Mouse (Mus musculus) lung, embryonic 15.5 days (tissue): ENCODE results near the gene Sae1. TPM values are rescaled to one million over a fixed set of nuclear protein-coding genes. Genes with fewer than 3 reads are reported as not detected.
A peak's percentile ranks its signal among the peaks of the same experiment; 100 is the strongest.

ENCODE experiments used
- ATAC-seq: fragments of 200-750 bp; cut with Nextera tagmentation; 2 replicates; pipeline ENCODE4 v1.8.0; 2017; ENCODE audit warnings: moderate number of reproducible peaks, borderline replicate concordance; ENCODE audit not compliant: low FRiP score, low TSS enrichment; ENCODE audit errors: extremely low read depth
- H3K27ac ChIP-seq: fragments of 300-500 bp; sonication (generic); 2 replicates; pipeline ENCODE4 v1.5.1; 2015; ENCODE audit warnings: moderate library complexity, mild to moderate bottlenecking, inconsistent platforms
- H3K27me3 ChIP-seq: fragments of 300-500 bp; sonication (generic); 2 replicates; pipeline ENCODE4 v1.6.1; 2015; ENCODE audit warnings: inconsistent platforms
- H3K36me3 ChIP-seq: fragments of 300-500 bp; sonication (generic); 2 replicates; pipeline ENCODE4 v1.6.1; 2015; ENCODE audit warnings: inconsistent platforms
- H3K4me1 ChIP-seq: fragments of 300-500 bp; sonication (generic); 2 replicates; pipeline ENCODE4 v1.6.1; 2015; ENCODE audit warnings: inconsistent platforms
- H3K4me2 ChIP-seq: fragments of 300-500 bp; sonication (generic); 2 replicates; pipeline ENCODE4 v1.6.1; 2015; ENCODE audit warnings: inconsistent platforms, mild to moderate bottlenecking, moderate library complexity
- H3K4me3 ChIP-seq: fragments of 300-500 bp; sonication (generic); 2 replicates; pipeline ENCODE4 v1.5.1; 2015; ENCODE audit warnings: mild to moderate bottlenecking, inconsistent platforms
- H3K9ac ChIP-seq: fragments of 300-500 bp; sonication (generic); 2 replicates; pipeline ENCODE4 v1.6.1; 2015; ENCODE audit warnings: inconsistent platforms
- H3K9me3 ChIP-seq: fragments of 300-500 bp; sonication (generic); 2 replicates; pipeline ENCODE4 v1.6.1; 2016; ENCODE audit warnings: inconsistent platforms
- WGBS: fragments of 180-500 bp; shearing (Covaris S2); methylation state at CpG from one replicate; pipeline ENCODE4 v1.1.7; 2015; 5-methylcytosine and 5-hydroxymethylcytosine counted together
- polyA plus RNA-seq: library from polyadenylated mRNA; unstranded; fragments of >200 nt; fragmentation: Nextera tagmentation; extraction: Ambion mirVana; gene quantifications from 2 replicates; pipeline ENCODE4 v1.2.1, GENCODE M21; 2015

The Sae1 gene
- polyA plus RNA-seq, 1 experiment from 2014 or later: 340 TPM

GRCm38 (mm10) chr7:16297616-16298015 lies 90.0 kb downstream of the Sae1 start:
- ATAC-seq: no peak
- H3K27me3 ChIP-seq: no peaks in the 10 kb centered on the region
- H3K9me3 ChIP-seq: no peaks in the 10 kb centered on the region
- WGBS: 56% methylated on average over 2 of the region's 2 CpGs
- no peaks in the 10 kb centered on the region for H3K36me3 ChIP-seq
- no peak overlapping the region for H3K27ac ChIP-seq
- H3K4me1 ChIP-seq: peaks cover 31% of the 10 kb centered on the region
- H3K4me3 ChIP-seq: no peak overlapping the region
- H3K9ac ChIP-seq: no peak overlapping the region
- H3K4me2 ChIP-seq: no peak overlapping the region

DNA sequence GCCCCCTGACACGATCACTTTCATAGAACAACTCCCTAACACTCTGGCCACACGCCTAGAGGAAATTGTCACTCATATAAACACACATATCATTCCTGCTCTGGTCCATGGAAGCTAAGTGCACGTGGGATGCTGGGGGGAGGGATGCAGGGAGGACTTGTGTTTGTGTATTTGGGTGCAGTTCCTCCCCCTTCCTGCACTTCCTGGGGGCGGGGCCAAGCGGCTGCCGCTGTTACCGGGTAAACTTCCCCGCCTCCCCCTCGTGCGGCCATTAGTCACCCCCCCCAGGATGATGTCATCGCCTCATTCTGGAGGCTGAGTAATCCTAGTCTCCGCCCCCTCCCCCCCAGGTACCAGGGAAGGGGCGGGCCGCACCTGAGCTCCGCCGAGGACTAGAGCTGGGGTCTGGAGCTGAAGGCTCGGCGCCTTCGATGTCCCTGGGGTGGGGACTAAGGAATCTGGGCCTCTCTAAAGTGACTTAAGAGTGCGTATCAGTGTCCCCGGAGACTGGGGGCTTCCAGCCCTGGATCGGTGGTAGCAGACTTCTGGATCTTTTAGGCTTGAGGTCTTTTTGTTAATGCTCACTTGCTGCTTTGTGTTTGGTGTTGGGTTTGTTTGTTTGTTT lies 90.7 kb downstream of the Sae1 start:
- Histone ChIP-seq H3K4me3 (peak overlapping the region; percentile 30), H3K36me3 (no peaks in the 10 kb centered on the region), H3K4me2 (peak overlapping the region; percentile 62), H3K4me1 (peaks cover 31% of the 10 kb centered on the region), H3K27ac (peak overlapping the region; percentile 93), H3K27me3 (no peaks in the 10 kb centered on the region), H3K9me3 (no peaks in the 10 kb centered on the region), H3K9ac (no peak overlapping the region)
- ATAC-seq: peak; percentile 8; the same call in 1 of the 2 replicates
- under 1% methylated on average over 22 of the region's 22 CpGs for WGBS

GRCm38 (mm10) chr7:16296146-16296545 lies 91.5 kb downstream of the Sae1 start:
- Histone ChIP-seq H3K27me3 (no peaks in the 10 kb centered on the region), H3K9me3 (no peaks in the 10 kb centered on the region)

DNA sequence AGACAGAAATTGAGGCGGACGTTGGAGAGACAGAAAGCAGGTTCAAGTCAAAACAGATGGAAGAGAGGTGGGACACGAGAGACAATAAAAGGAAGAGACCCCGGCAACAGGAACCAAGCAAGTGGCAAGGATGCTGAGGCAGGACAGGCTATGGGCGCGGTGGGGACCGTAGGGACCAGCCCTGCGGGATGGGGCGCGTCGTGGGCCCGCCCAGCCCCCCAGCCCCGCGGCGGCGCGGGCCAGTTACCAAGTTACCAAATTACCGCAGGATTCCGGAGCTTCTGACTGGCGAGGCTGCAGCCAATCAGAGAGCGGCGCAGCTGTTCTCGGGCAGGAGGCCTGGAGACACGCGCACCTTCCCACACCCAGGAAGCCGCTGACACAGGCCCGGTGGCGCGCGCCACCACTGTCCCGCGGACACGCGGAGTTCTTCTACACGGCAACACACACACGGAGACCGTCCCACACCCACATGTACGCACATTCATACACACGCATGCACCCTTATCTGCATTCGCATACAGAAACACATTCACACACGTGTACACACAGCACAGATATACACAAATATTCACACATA lies 92.2 kb downstream of the Sae1 start:
- Histone ChIP-seq H3K36me3 (no peaks in the 10 kb centered on the region), H3K4me2 (peak overlapping the region; percentile 96), H3K27ac (peak overlapping the region; percentile 93), H3K4me1 (peaks cover 31% of the 10 kb centered on the region), H3K27me3 (no peaks in the 10 kb centered on the region), H3K9me3 (no peaks in the 10 kb centered on the region), H3K4me3 (peak overlapping the region; percentile 42), H3K9ac (peak overlapping the region; percentile 47)
- 3% methylated on average over 41 of the region's 41 CpGs for WGBS
- ATAC-seq: peak; percentile 66

More at GRCm38 (mm10) chr7:16296146-16296545, 91.5 kb downstream of the Sae1 start:
- peaks cover 31% of the 10 kb centered on the region for H3K4me1 ChIP-seq
- no peak for ATAC-seq
- no peaks in the 10 kb centered on the region for H3K36me3 ChIP-seq
- WGBS: 30% methylated on average over 2 of the region's 2 CpGs
- H3K27ac ChIP-seq: peak overlapping the region; percentile 93
- H3K9ac ChIP-seq: no peak overlapping the region
- peak overlapping the region; percentile 96 for H3K4me2 ChIP-seq
- no peak overlapping the region for H3K4me3 ChIP-seq

GRCm38 (mm10) chr7:16294837-16295236 lies 92.8 kb downstream of the Sae1 start:
- H3K36me3 ChIP-seq: no peaks in the 10 kb centered on the region
- H3K27me3 ChIP-seq: no peaks in the 10 kb centered on the region
- peak overlapping the region; percentile 96 for H3K4me2 ChIP-seq
- ATAC-seq: peak; percentile 89
- peaks cover 27% of the 10 kb centered on the region for H3K4me1 ChIP-seq
- under 1% methylated on average over 23 of the region's 23 CpGs for WGBS
- peak overlapping the region; percentile 42 for H3K4me3 ChIP-seq
- peak overlapping the region; percentile 93 for H3K27ac ChIP-seq
- H3K9me3 ChIP-seq: no peaks in the 10 kb centered on the region
- peak overlapping the region; percentile 47 for H3K9ac ChIP-seq

DNA sequence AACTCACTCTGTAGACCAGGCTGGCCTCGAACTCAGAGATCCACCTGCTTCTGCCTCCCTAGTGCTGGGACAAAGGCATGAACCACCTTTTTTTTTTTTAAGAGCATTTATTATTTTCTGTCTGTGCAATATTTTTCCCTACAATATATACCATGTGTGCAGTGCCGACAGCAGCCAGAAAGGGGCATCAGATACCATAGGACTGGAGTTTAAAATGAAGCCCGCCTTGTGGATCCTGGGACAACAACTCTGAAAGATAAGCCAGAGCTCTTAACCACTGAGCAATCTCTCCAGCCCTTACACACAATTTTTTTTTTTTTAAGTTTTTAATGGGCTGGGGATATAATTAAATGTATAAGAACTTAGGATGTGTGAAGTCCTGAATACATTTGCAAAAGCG lies 93.3 kb downstream of the Sae1 start:
- Histone ChIP-seq H3K9me3 (no peaks in the 10 kb centered on the region), H3K27me3 (no peaks in the 10 kb centered on the region), H3K9ac (no peak overlapping the region), H3K27ac (peak overlapping the region; percentile 93; the same call in 1 of the 2 replicates), H3K36me3 (no peaks in the 10 kb centered on the region), H3K4me2 (peak overlapping the region; percentile 96), H3K4me3 (peak overlapping the region; percentile 42), H3K4me1 (peaks cover 22% of the 10 kb centered on the region)
- no peak for ATAC-seq
- 19% methylated on average over 4 of the region's 4 CpGs for WGBS

GRCm38 (mm10) chr7:16287791-16288190 lies 99.8 kb downstream of the Sae1 start:
- no peak overlapping the region for H3K27ac ChIP-seq
- 63% methylated on average over 1 of the region's 1 CpGs for WGBS
- no peak overlapping the region for H3K4me2 ChIP-seq
- H3K4me1 ChIP-seq: peaks cover 13% of the 10 kb centered on the region; the same call in 1 of the 2 replicates
- H3K9ac ChIP-seq: no peak overlapping the region
- H3K4me3 ChIP-seq: no peak overlapping the region
- no peaks in the 10 kb centered on the region for H3K9me3 ChIP-seq
- peaks cover 14% of the 10 kb centered on the region for H3K36me3 ChIP-seq
- no peak for ATAC-seq
- no peaks in the 10 kb centered on the region for H3K27me3 ChIP-seq

- H3K27ac ChIP-seq: peak overlapping the region; percentile 99
- peaks cover 13% of the 10 kb centered on the region; the same call in 1 of the 2 replicates for H3K4me1 ChIP-seq
- no peaks in the 10 kb centered on the region for H3K9me3 ChIP-seq
- WGBS: 73% methylated on average over 2 of the region's 2 CpGs
- H3K36me3 ChIP-seq: peaks cover 22% of the 10 kb centered on the region
- peak overlapping the region; percentile 76 for H3K4me3 ChIP-seq
- peak overlapping the region; percentile 73 for H3K9ac ChIP-seq
- no peaks in the 10 kb centered on the region for H3K27me3 ChIP-seq
- no peak for ATAC-seq
- H3K4me2 ChIP-seq: peak overlapping the region; percentile 72
Measured at GRCm38 (mm10) chr7:16287016-16287415, 100.6 kb downstream of the Sae1 start.

DNA sequence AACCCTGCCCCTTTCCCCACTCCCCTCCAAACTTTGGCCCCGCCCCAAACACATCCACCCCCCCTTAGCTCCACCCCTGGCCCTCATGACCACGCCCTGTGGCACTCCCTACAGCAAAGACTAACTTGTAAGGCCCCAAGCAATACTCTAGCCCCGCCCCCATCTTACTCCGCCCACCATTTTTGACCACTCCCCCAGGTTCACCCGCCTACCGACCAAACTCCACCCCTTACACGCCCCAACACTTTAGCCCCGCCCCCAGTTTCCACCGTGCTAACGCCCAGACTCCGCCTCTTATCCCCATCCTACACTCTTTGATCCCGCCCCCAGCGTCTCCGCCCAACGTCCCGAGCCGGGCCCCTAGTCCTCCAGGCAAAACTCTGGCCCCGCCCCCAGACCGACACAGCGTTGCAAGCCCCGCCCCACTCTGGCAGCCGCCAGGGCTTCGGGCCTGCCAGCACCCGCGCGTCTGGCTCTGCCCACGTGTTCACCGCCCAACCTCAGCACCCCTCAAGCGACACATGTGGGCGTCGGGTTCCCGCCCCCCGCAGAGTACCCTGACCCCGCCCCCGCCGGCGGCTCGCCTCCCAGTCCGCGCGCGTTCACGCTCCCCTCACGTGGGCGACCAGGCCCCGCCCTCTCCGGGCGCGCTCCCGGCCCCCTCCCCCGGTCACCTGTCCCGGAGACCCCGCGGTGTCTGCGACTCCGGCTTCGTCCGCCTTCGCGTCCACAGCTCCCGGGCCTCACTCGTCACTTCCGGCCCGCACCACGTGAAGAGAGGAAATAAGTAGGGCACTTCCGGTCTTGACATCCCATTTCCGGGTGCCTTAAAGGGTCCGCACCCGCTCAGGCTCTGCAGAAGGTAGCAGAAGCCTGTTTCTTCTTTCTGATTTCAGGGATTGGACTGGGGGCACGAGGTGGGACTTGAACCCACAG lies 101.3 kb downstream of the Sae1 start, which contains the start of gene Ccdc9:
TSS of gene Ccdc9 (minus strand) at position 770 of the 936 bp plus-strand sequence.
- Histone ChIP-seq H3K27ac (peak within 1 kb of the TSS; percentile 99), H3K4me3 (peak within 1 kb of the TSS; percentile 76), H3K4me2 (peak within 1 kb of the TSS; percentile 72), H3K27me3 (no peaks in the 10 kb centered on the region), H3K4me1 (peaks cover 13% of the 10 kb centered on the region; the same call in 1 of the 2 replicates), H3K9me3 (no peaks in the 10 kb centered on the region), H3K9ac (peak within 1 kb of the TSS; percentile 73), H3K36me3 (peaks cover 29% of the 10 kb centered on the region)
- peak; percentile 89 for ATAC-seq
- WGBS: under 1% methylated on average over 67 of the region's 70 CpGs

GRCm38 (mm10) chr7:16285450-16286025 lies 102.1 kb downstream of the Sae1 start:
- peak overlapping the region; percentile 76 for H3K4me3 ChIP-seq
- H3K9ac ChIP-seq: peak overlapping the region; percentile 36
- no peaks in the 10 kb centered on the region for H3K27me3 ChIP-seq
- peak overlapping the region; percentile 99 for H3K27ac ChIP-seq
- 2% methylated on average over 14 of the region's 14 CpGs for WGBS
- ATAC-seq: peak; percentile 78
- H3K36me3 ChIP-seq: peaks cover 36% of the 10 kb centered on the region
- H3K9me3 ChIP-seq: no peaks in the 10 kb centered on the region
- peaks cover 13% of the 10 kb centered on the region; the same call in 1 of the 2 replicates for H3K4me1 ChIP-seq
- H3K4me2 ChIP-seq: peak overlapping the region; percentile 72

GRCm38 (mm10) chr7:16284904-16285303 lies 102.7 kb downstream of the Sae1 start:
- ATAC-seq: no peak
- H3K36me3 ChIP-seq: peaks cover 42% of the 10 kb centered on the region
- H3K27me3 ChIP-seq: no peaks in the 10 kb centered on the region
- H3K27ac ChIP-seq: peak overlapping the region; percentile 99
- no peak overlapping the region; the same call in 1 of the 2 replicates for H3K9ac ChIP-seq
- peak overlapping the region; percentile 76 for H3K4me3 ChIP-seq
- no peaks in the 10 kb centered on the region for H3K9me3 ChIP-seq
- H3K4me2 ChIP-seq: peak overlapping the region; percentile 72
- WGBS: 44% methylated on average over 9 of the region's 9 CpGs
- H3K4me1 ChIP-seq: peaks cover 13% of the 10 kb centered on the region; the same call in 1 of the 2 replicates
